Mouse (Mus musculus): ENCODE data around the gene Dgkh. TPM values are rescaled to one million over a fixed set of nuclear protein-coding genes. Genes with fewer than 3 reads are reported as not detected.

The Dgkh gene
- polyA plus RNA-seq, 1 experiment from 2014 or later: 2.5 TPM

DNA sequence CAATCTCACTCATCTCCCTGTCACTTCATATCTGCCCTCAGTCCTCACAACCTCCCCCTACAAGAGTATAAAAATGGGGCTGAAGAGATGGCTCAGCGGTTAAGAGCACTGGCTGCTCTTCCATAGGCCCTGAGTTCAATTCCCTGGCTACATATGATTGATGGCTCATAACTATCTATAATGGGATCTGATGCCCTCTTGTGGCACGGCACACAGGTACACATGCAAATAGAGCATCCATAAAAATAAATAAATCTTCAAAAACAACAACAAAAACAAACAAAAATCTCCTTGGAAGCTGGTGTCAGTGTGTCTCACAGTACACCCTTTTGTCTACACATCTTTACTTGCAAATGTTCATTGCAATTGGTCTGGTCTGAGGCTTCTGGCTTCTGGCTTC, 207.5 kb downstream of the Dgkh start:
- peaks cover 46% of the 10 kb centered on the region for H3K4me1 ChIP-seq (replicated peaks)
- H3K27me3 ChIP-seq (replicated peaks): no peaks in the 10 kb centered on the region
- no peak for ATAC-seq (ENCODE audit: insufficient number of reproducible peaks, low FRiP score)

DNA sequence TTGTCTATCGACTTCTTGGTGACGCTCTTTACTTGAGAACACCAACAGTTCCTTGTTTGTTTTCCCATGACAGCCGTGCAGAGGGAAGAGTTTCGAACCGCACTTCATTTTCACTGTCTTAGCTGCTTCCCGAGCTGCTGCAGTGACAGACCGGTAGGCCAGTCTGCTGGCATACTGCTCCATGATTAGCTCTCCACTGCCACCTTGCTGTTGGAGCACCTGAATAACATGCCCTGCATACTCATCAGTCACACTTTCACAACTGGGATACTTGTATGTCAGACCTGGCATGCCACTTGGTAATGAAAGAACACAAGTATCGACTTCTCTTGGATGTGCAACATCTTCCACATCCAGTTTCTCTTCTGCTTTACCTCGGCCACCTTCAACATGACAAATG, 221.9 kb downstream of the Dgkh start:
- H3K27me3 ChIP-seq (replicated peaks): no peaks in the 10 kb centered on the region
- no peak overlapping the region for H3K4me2 ChIP-seq
- H3K4me3 ChIP-seq: no peak overlapping the region
- H3K9ac ChIP-seq: no peak overlapping the region
- ATAC-seq (ENCODE audit: insufficient number of reproducible peaks, low FRiP score): no peak
- H3K4me1 ChIP-seq (replicated peaks): no peaks in the 10 kb centered on the region
- peaks cover 64% of the 10 kb centered on the region for H3K36me3 ChIP-seq
- 80% methylated on average over 9 of the region's 9 CpGs for WGBS
- no peak overlapping the region for H3K27ac ChIP-seq (ENCODE audit: poor library complexity, severe bottlenecking)
- no peaks in the 10 kb centered on the region for H3K9me3 ChIP-seq (replicated peaks)

More for the DNA sequence above, 207.5 kb downstream of the Dgkh start:
- 80% methylated on average over 2 of the region's 2 CpGs for WGBS
- Histone ChIP-seq H3K9me3 (replicated peaks) (no peaks in the 10 kb centered on the region), H3K36me3 (peaks cover 9% of the 10 kb centered on the region), H3K4me3 (no peak overlapping the region), H3K4me2 (no peak overlapping the region), H3K27ac (ENCODE audit: poor library complexity, severe bottlenecking) (no peak overlapping the region), H3K9ac (no peak overlapping the region)

DNA sequence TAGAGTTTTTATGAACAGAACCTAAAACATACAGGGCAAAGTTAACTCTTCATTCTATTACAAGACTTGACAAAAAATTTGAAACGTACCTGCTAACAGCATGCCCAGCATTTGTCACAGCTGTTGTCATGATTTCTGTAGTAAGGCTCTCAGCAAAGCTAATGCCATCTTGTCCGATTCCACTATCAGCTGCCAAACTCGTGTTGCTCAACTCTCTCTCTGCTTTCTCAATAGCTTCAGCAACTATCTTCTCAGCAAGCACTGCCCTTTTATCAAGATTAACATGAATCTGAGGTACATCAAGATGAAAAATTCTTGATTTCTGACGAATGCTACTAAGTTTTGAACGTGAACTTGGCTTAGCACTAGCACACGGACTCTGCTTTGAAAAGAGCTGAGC, 222.8 kb downstream of the Dgkh start:
- ATAC-seq (ENCODE audit: insufficient number of reproducible peaks, low FRiP score): no peak
- Histone ChIP-seq H3K4me1 (replicated peaks) (no peaks in the 10 kb centered on the region), H3K27me3 (replicated peaks) (no peaks in the 10 kb centered on the region), H3K4me3 (no peak overlapping the region), H3K27ac (ENCODE audit: poor library complexity, severe bottlenecking) (no peak overlapping the region), H3K9me3 (replicated peaks) (no peaks in the 10 kb centered on the region), H3K9ac (no peak overlapping the region), H3K4me2 (no peak overlapping the region), H3K36me3 (peaks cover 70% of the 10 kb centered on the region)
- 86% methylated on average over 6 of the region's 6 CpGs for WGBS

Other genes starting within 250 kb of the Dgkh start
- 20.0 and 20.7 TPM in 2 replicates for gene Akap11, start 196.0 kb downstream of the Dgkh start, polyA plus RNA-seq (2016; fragmentation: Nextera tagmentation; extraction: Ambion mirVana)
- 19.8 and 22.7 TPM in 2 replicates for gene Vwa8, start 116.3 kb upstream of the Dgkh start, polyA plus RNA-seq (2016; fragmentation: Nextera tagmentation; extraction: Ambion mirVana)